Mouse (Mus musculus): ENCODE measurements around the gene Lig3. TPM values are rescaled to one million over a fixed set of nuclear protein-coding genes. Genes with fewer than 3 reads are reported as not detected.

Gene Lig3
- polyA plus RNA-seq, 1 experiment from 2014 or later: 8.4 TPM

- H3K9ac ChIP-seq: peak overlapping the region; percentile 34
- peak; percentile 78 for ATAC-seq (ENCODE audit: insufficient read depth)
- peak overlapping the region; percentile 92 for H3K4me2 ChIP-seq
- peaks cover 13% of the 10 kb centered on the region; the same call in 1 of the 2 replicates for H3K36me3 ChIP-seq (replicated peaks)
- peak overlapping the region; percentile 98 for H3K27ac ChIP-seq (replicated peaks)
- H3K27me3 ChIP-seq: no peaks in the 10 kb centered on the region
- WGBS (ENCODE audit: insufficient replicate concordance): 21% methylated on average over 6 of the region's 6 CpGs
- H3K4me3 ChIP-seq (replicated peaks): peak overlapping the region; percentile 32
- peaks cover 97% of the 10 kb centered on the region for H3K4me1 ChIP-seq (replicated peaks)
- no peaks in the 10 kb centered on the region for H3K9me3 ChIP-seq (replicated peaks)
Observed at GRCm38 (mm10) chr11:82847571-82848000, 66.7 kb downstream of the Lig3 start.

GRCm38 (mm10) chr11:82850259-82850658 lies 69.4 kb downstream of the Lig3 start:
- Histone ChIP-seq H3K9me3 (replicated peaks) (no peaks in the 10 kb centered on the region), H3K36me3 (replicated peaks) (0 out of 2 replicates have a peak, but pooled peaks cover 10% of the 10 kb centered on the region), H3K27me3 (no peaks in the 10 kb centered on the region), H3K4me1 (replicated peaks) (peaks cover 97% of the 10 kb centered on the region), H3K4me2 (no peak overlapping the region), H3K4me3 (replicated peaks) (no peak overlapping the region), H3K27ac (replicated peaks) (peak overlapping the region; percentile 74), H3K9ac (no peak overlapping the region)
- 75% methylated on average over 5 of the region's 5 CpGs for WGBS (ENCODE audit: insufficient replicate concordance)
- no peak for ATAC-seq (ENCODE audit: insufficient read depth)

GRCm38 (mm10) chr11:82852115-82852514 lies 71.2 kb downstream of the Lig3 start:
- H3K36me3 ChIP-seq (replicated peaks): peaks cover 13% of the 10 kb centered on the region; the same call in 1 of the 2 replicates
- H3K4me1 ChIP-seq (replicated peaks): peaks cover 99% of the 10 kb centered on the region
- peak overlapping the region; percentile 17; the same call in 1 of the 2 replicates for H3K9ac ChIP-seq
- peak overlapping the region; percentile 74 for H3K27ac ChIP-seq (replicated peaks)
- H3K27me3 ChIP-seq: no peaks in the 10 kb centered on the region
- ATAC-seq (ENCODE audit: insufficient read depth): no peak
- WGBS (ENCODE audit: insufficient replicate concordance): 68% methylated on average over 11 of the region's 11 CpGs
- H3K4me3 ChIP-seq (replicated peaks): no peak overlapping the region
- H3K9me3 ChIP-seq (replicated peaks): no peaks in the 10 kb centered on the region
- peak overlapping the region; percentile 36 for H3K4me2 ChIP-seq

GRCm38 (mm10) chr11:82852540-82852939 lies 71.6 kb downstream of the Lig3 start:
- Histone ChIP-seq H3K27ac (replicated peaks) (peak overlapping the region; percentile 74), H3K4me3 (replicated peaks) (no peak overlapping the region), H3K4me2 (peak overlapping the region; percentile 36; the same call in 1 of the 2 replicates), H3K9me3 (replicated peaks) (no peaks in the 10 kb centered on the region), H3K36me3 (replicated peaks) (peaks cover 14% of the 10 kb centered on the region; the same call in 1 of the 2 replicates), H3K4me1 (replicated peaks) (peaks cover 99% of the 10 kb centered on the region), H3K9ac (peak overlapping the region; percentile 17; the same call in 1 of the 2 replicates), H3K27me3 (no peaks in the 10 kb centered on the region)
- no peak for ATAC-seq (ENCODE audit: insufficient read depth)
- WGBS (ENCODE audit: insufficient replicate concordance): 74% methylated on average over 10 of the region's 10 CpGs

- ATAC-seq (ENCODE audit: insufficient read depth): no peak
- no peak overlapping the region for H3K4me2 ChIP-seq
- peaks cover 99% of the 10 kb centered on the region for H3K4me1 ChIP-seq (replicated peaks)
- H3K27me3 ChIP-seq: no peaks in the 10 kb centered on the region
- WGBS (ENCODE audit: insufficient replicate concordance): 86% methylated on average over 7 of the region's 7 CpGs
- peak overlapping the region; percentile 77 for H3K27ac ChIP-seq (replicated peaks)
- no peaks in the 10 kb centered on the region for H3K9me3 ChIP-seq (replicated peaks)
- no peak overlapping the region for H3K4me3 ChIP-seq (replicated peaks)
- peaks cover 14% of the 10 kb centered on the region; the same call in 1 of the 2 replicates for H3K36me3 ChIP-seq (replicated peaks)
- no peak overlapping the region for H3K9ac ChIP-seq
Observed at GRCm38 (mm10) chr11:82852958-82853357, 72.0 kb downstream of the Lig3 start.

Other genes with a start within 250 kb of the Lig3 start
- gene Cct6b, start 16.8 kb upstream of the Lig3 start, polyA plus RNA-seq (2015; fragmentation: Nextera tagmentation; extraction: Ambion mirVana): 0.08 and 0.10 TPM in 2 replicates
- 17.1 and 17.4 TPM in 2 replicates for gene Zfp830, start 16.8 kb upstream of the Lig3 start, polyA plus RNA-seq (2015; fragmentation: Nextera tagmentation; extraction: Ambion mirVana)
- gene Rffl, start 90.1 kb downstream of the Lig3 start, polyA plus RNA-seq (2015; fragmentation: Nextera tagmentation; extraction: Ambion mirVana): 24.5 and 26.0 TPM in 2 replicates
- 5.6 and 6.2 TPM in 2 replicates for gene Rad51d, start 109.5 kb downstream of the Lig3 start, polyA plus RNA-seq (2015; fragmentation: Nextera tagmentation; extraction: Ambion mirVana)
- gene Fndc8, start 111.0 kb downstream of the Lig3 start, polyA plus RNA-seq (2015; fragmentation: Nextera tagmentation; extraction: Ambion mirVana): 0.07 and 0.18 TPM in 2 replicates
- 12.4 and 13.6 TPM in 2 replicates for gene Nle1, start 127.3 kb downstream of the Lig3 start, polyA plus RNA-seq (2015; fragmentation: Nextera tagmentation; extraction: Ambion mirVana)
- gene Unc45b, start 129.4 kb downstream of the Lig3 start, polyA plus RNA-seq (2015; fragmentation: Nextera tagmentation; extraction: Ambion mirVana): 1.7 TPM in 2 replicates
- gene Slfn5, start 170.2 kb downstream of the Lig3 start, polyA plus RNA-seq (2015; fragmentation: Nextera tagmentation; extraction: Ambion mirVana): 1.5 and 1.6 TPM in 2 replicates
- gene Slfn9, start 210.7 kb downstream of the Lig3 start, polyA plus RNA-seq (2015; fragmentation: Nextera tagmentation; extraction: Ambion mirVana): 5.7 TPM in 2 replicates
- 0.54 and 1.1 TPM in 2 replicates for gene Slfn8, start 239.7 kb downstream of the Lig3 start, polyA plus RNA-seq (2015; fragmentation: Nextera tagmentation; extraction: Ambion mirVana)

Measured in liver, embryonic 15.5 days (tissue).